Mouse (Mus musculus) heart, embryonic 14.5 days (tissue): Measurements from ENCODE around the gene Tnni3. TPM values are rescaled to one million over a fixed set of nuclear protein-coding genes. Genes with fewer than 3 reads are reported as not detected.

ENCODE experiments used
- ATAC-seq: fragments of 200-750 bp; cut with Nextera tagmentation; 2 replicates; pipeline ENCODE4 v1.8.0; 2017; ENCODE audit warnings: low read depth, moderate TSS enrichment; ENCODE audit not compliant: insufficient number of reproducible peaks, insufficient read depth, low FRiP score
- H3K27ac ChIP-seq, 2 experiments: fragments of 200-500 bp in 1 of 2; fragments of 300-500 bp in 1 of 2; sonication (generic) in 1 of 2; replicated peaks in 1 of 2; 2 replicates each; pipeline ENCODE4 v1.5.1; 2012 to 2014; ENCODE audit warnings: low read depth in 2 of 2, low read length in 2 of 2, control low read depth in 1 of 2, mild to moderate bottlenecking in 1 of 2, mixed read lengths in 1 of 2; ENCODE audit not compliant: control insufficient read depth in 1 of 2, insufficient read depth in 1 of 2
- H3K27me3 ChIP-seq: fragments of 300-500 bp; sonication (generic); 2 replicates; pipeline ENCODE4 v1.6.1; 2014; ENCODE audit warnings: mild to moderate bottlenecking, low read length, control low read depth; ENCODE audit not compliant: control insufficient read depth, insufficient read depth
- H3K36me3 ChIP-seq: fragments of 300-500 bp; sonication (generic); 2 replicates; pipeline ENCODE4 v1.6.1; 2014; ENCODE audit warnings: mild to moderate bottlenecking, control low read depth, low read length, mixed read lengths; ENCODE audit not compliant: control insufficient read depth, insufficient read depth
- H3K4me1 ChIP-seq, 2 experiments: fragments of 200-500 bp in 1 of 2; fragments of 300-500 bp in 1 of 2; sonication (generic) in 1 of 2; 2 replicates each; pipeline ENCODE4 v1.6.1; 2012 to 2014; ENCODE audit warnings: low read length in 2 of 2, control low read depth in 1 of 2, mixed read lengths in 1 of 2; ENCODE audit not compliant: control insufficient read depth in 2 of 2, insufficient read depth in 2 of 2
- H3K4me2 ChIP-seq: fragments of 300-500 bp; sonication (generic); 2 replicates; pipeline ENCODE4 v1.6.1; 2014; ENCODE audit warnings: mild to moderate bottlenecking, low read length
- H3K4me3 ChIP-seq, 2 experiments: fragments of 200-500 bp in 1 of 2; fragments of 300-500 bp in 1 of 2; sonication (generic) in 1 of 2; 2 replicates each; pipeline ENCODE4 v1.5.1; 2012 to 2014; ENCODE audit warnings: low read length in 2 of 2, mild to moderate bottlenecking in 2 of 2, control low read depth in 1 of 2, low read depth in 1 of 2, moderate library complexity in 1 of 2; ENCODE audit not compliant: control insufficient read depth in 1 of 2, insufficient read depth in 1 of 2
- H3K9ac ChIP-seq: fragments of 300-500 bp; sonication (generic); 2 replicates; pipeline ENCODE4 v1.6.1; 2014; ENCODE audit warnings: mild to moderate bottlenecking, low read length
- H3K9me3 ChIP-seq: fragments of 300-500 bp; sonication (generic); 2 replicates; pipeline ENCODE4 v1.6.1; 2016; ENCODE audit warnings: low read length, control low read depth; ENCODE audit not compliant: control insufficient read depth
- WGBS: fragments of 180-500 bp; shearing (Covaris S2); extraction: QIAGEN DNeasy Blood & Tissue Kit; methylation state at CpG from one replicate; pipeline ENCODE4 v1.1.7; 2014; 5-methylcytosine and 5-hydroxymethylcytosine counted together
- polyA plus RNA-seq: library from polyadenylated mRNA; unstranded; fragments of >200 nt; fragmentation: Nextera tagmentation; extraction: Ambion mirVana; gene quantifications from 2 replicates; pipeline ENCODE4 v1.2.1, GENCODE M21; 2014

Tnni3 gene
- polyA plus RNA-seq, 1 experiment from 2014 or later: 2,958 TPM

DNA sequence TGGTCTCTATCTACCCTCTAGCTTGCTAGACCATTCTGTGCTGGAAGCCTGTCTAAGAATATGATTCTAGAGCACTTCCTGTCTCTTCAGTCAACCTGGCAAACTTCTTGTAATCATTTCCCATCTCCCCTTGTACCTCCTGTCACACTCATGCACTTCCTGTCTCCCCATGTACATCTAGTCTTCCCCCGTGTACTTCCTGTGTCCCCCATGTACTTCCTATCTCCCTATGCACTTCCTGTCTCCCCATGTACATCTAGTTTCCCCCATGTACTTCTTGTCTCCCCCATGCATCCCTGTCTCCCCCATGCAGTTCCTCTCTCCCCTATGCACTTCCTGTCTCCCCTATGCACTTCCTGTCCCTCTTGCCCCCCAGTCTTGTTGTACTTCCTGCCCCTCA, 5.5 kb downstream of the Tnni3 start:
- peak overlapping the region; percentile 20 to 39 for H3K27ac ChIP-seq
- H3K36me3 ChIP-seq: peaks cover 33% of the 10 kb centered on the region
- peak overlapping the region; percentile 56 for H3K9ac ChIP-seq
- no peaks in the 10 kb centered on the region for H3K27me3 ChIP-seq
- ATAC-seq: no peak
- H3K4me2 ChIP-seq: peak overlapping the region; percentile 69
- no peaks in the 10 kb centered on the region for H3K9me3 ChIP-seq
- peaks cover 46 to 55% of the 10 kb centered on the region in 2 experiments for H3K4me1 ChIP-seq
- H3K4me3 ChIP-seq: peak overlapping the region in 1 of 2 experiments; percentile 6; a peak in 1 of 4 replicates
- 54% methylated on average over 1 of the region's 1 CpGs for WGBS

DNA sequence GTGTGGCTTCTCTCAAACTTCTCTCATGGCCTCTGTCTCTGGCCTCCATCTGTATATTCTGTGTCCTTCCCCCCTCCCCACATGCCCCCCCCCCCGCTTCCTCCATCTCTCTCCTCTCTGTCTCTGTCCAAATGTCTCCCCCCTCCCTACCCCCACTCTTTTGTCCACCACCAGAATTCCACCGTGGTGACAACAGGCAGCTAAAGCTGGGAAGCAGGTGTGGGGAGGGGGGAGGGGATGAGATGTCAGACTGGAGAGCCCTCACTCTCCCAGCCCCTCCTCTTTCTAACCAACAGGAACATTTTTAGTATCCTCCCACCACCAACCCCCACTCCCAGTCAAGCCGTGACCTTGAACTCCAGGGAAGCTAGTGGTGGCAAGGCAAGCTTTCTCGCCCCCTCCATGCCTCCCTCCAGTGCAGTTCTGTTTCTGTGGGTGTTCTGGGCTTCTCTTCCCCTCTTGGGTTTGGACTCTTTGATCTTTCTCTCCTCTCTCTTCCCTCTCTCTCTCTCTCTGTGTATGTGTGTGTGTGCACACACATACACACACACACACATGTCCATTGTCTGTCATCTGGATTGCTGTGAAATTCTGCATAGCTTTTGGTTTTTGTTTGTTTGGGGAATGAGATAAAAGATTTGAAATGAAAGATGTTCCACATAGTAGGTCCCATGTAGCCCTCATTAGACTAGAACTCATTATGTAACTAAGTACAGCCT, 7.5 kb downstream of the Tnni3 start, which contains the start of gene Tnnt1:
Gene Tnnt1 (minus strand): TSS at position 51 of the 719 bp plus-strand sequence.
- peaks cover 52 to 68% of the 10 kb centered on the region in 2 experiments for H3K4me1 ChIP-seq
- peak within 1 kb of the TSS; percentile 21 to 34 for H3K4me3 ChIP-seq
- peak within 1 kb of the TSS; percentile 72 for H3K9ac ChIP-seq
- H3K27me3 ChIP-seq: no peaks in the 10 kb centered on the region
- H3K27ac ChIP-seq: peak within 1 kb of the TSS; percentile 96 to 98
- H3K36me3 ChIP-seq: peaks cover 33% of the 10 kb centered on the region
- H3K4me2 ChIP-seq: peak within 1 kb of the TSS; percentile 55
- no peaks in the 10 kb centered on the region for H3K9me3 ChIP-seq
- peak; percentile 66 for ATAC-seq
- WGBS: 8% methylated on average over 4 of the region's 4 CpGs

DNA sequence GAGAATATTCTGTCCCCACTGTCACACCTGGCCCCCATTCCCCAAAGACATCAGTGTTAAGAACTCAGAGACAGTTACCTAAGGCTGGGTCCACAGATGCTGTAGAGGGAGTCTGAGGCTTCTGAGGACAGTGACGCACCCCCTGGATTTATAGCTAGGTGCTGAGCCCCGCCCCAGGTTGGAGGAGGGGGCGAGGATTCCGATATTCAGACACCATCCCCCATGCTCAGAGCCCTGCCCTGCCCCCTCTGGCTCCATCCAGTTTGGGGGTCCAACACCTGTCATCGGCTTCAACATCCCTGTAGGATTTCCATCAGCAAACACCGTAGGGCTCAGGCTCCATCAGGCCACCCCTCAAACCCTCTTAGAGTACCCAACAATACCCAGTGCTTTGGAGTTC, 8.2 kb downstream of the Tnni3 start:
- Histone ChIP-seq H3K9me3 (no peaks in the 10 kb centered on the region), H3K9ac (peak overlapping the region; percentile 72), H3K4me1 (peaks cover 57 to 74% of the 10 kb centered on the region in 2 experiments), H3K27ac (peak overlapping the region; percentile 87 to 96), H3K27me3 (no peaks in the 10 kb centered on the region), H3K36me3 (peaks cover 32% of the 10 kb centered on the region), H3K4me2 (peak overlapping the region; percentile 55), H3K4me3 (peak overlapping the region; percentile 21 to 34; a peak in 3 of 4 replicates)
- ATAC-seq: peak; percentile 26
- WGBS: 38% methylated on average over 6 of the region's 6 CpGs

DNA sequence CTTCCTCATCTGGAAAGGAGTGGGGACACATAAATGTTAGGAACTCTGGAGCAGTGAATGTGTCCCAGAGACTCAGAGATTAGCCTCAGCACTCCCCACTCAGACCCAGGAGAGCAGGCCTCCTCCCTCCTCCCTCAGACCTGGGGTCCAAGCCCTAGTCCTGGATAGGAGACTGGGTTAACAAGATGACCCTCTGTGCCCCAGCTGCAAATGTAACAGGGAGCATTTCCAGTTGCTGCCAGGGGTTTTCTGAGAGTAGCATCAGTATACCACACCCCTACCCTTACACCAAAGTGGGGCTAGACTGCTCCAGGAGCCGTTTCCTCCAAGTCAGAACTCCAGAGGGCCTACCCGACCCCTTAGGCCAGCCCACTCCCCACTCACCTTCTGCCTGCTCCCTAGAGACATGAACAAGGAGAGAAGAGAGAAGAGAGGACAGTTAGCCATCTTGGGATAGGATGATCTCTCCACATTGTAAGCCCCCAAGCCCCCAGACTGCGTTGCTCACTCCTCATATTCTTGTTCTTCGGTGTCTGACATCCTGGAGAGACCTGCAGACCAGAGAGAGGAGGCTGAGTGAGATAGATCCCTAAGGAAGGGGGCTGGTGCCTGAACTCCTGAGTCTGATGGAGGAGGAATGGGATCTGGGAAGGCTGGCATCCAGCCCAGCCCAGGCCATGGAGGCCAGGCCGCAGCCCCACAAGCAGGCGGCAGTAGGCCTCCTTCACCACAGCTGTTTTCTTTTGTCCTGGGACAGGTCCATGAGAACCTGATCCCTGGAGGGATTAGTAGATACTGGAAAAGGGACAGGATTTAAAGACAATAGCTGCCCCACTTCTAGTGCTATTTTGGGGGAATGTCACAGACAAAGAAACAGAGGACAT, 10.0 kb downstream of the Tnni3 start:
- Histone ChIP-seq H3K4me2 (peak overlapping the region; percentile 55), H3K27me3 (no peaks in the 10 kb centered on the region), H3K9me3 (no peaks in the 10 kb centered on the region), H3K36me3 (peaks cover 20% of the 10 kb centered on the region), H3K4me3 (peak overlapping the region; percentile 21 to 44), H3K27ac (peak overlapping the region; percentile 87 to 96), H3K9ac (peak overlapping the region; percentile 72), H3K4me1 (peaks cover 54 to 84% of the 10 kb centered on the region in 2 experiments)
- WGBS: 23% methylated on average over 6 of the region's 6 CpGs
- peak; percentile 25; the same call in 1 of the 2 replicates for ATAC-seq

DNA sequence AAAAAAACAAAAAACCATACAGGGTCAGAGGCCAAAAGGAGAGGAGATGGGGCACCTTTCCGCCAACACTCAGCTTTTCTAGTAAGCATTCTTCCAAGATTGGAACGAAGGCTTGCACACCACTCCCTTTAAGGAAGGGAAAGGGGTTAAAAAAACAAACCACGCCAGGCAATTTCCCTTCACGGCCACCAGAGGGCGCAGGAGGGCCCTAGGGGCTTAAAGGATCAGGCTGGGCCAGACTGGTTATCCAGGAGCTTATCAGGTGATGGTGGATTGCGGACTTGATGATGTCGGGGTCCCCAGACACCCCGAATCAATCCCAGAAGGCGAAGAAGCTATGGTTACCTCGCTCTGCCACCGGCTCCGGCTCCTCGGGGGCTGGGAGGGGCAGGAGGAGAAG, 10.8 kb downstream of the Tnni3 start:
- no peak for ATAC-seq
- Histone ChIP-seq H3K27ac (peak overlapping the region; percentile 87 to 96), H3K9ac (peak overlapping the region; percentile 72), H3K27me3 (no peaks in the 10 kb centered on the region), H3K36me3 (peaks cover 19% of the 10 kb centered on the region), H3K4me1 (peaks cover 56 to 82% of the 10 kb centered on the region in 2 experiments), H3K9me3 (no peaks in the 10 kb centered on the region), H3K4me3 (peak overlapping the region; percentile 21 to 44), H3K4me2 (peak overlapping the region; percentile 55)
- WGBS: 18% methylated on average over 13 of the region's 13 CpGs

DNA sequence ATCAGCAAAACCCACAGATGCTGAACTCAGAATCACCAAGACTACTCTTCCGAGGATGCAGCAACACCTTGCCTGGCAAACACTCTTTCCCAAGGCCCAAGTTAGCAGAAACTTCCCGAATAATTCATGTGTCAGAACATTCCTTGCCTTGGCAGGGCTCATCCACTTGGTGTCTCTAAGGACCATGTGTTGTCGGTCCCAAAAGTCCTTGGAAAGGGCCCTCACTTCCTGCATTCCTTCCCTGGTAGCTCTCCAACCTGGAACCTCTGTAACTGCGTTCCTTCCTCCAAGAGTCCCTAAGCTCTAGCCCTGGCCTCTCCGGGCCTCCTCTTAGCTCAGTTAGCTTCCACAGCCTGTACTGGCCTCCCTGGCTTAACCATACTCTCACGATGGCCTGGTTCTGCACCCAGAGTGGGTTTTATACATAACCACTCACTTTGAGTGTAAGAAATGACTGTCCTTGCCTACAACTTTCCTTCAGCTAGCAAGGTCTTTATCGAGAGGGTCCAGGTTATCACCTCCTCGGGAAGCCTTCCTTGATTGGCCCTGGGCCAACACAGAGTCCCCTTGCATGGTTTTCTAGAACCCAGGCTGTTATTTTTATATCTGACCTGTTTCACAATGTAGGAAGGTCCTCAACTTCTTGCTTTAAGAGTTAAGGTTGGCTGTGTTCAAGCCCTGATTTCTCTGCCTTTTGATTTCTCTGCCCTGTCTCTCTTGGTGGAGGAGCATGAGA, 12.4 kb downstream of the Tnni3 start:
- 16% methylated on average over 8 of the region's 8 CpGs for WGBS
- no peaks in the 10 kb centered on the region for H3K9me3 ChIP-seq
- H3K36me3 ChIP-seq: peaks cover 16% of the 10 kb centered on the region
- no peaks in the 10 kb centered on the region for H3K27me3 ChIP-seq
- peak overlapping the region; percentile 59 for H3K4me2 ChIP-seq
- H3K27ac ChIP-seq: peak overlapping the region; percentile 47 to 79
- peak overlapping the region in 1 of 2 experiments; percentile 21; a peak in 2 of 4 replicates for H3K4me3 ChIP-seq
- H3K4me1 ChIP-seq: peaks cover 49 to 73% of the 10 kb centered on the region in 2 experiments
- H3K9ac ChIP-seq: peak overlapping the region; percentile 69
- ATAC-seq: no peak
